Mouse (Mus musculus) 3T3-L1 (cell line): Measurements from ENCODE around the gene Bzw2.

Source experiments
- DNase-seq: peaks from one replicate; pipeline ENCODE4 v3.0.0-alpha.2; 2015; ENCODE audit warnings: low read depth, low spot score

Gene Bzw2

GRCm38 (mm10) chr12:36070231-36070630, 87.6 kb downstream of the Bzw2 start:
- DNase-seq = no peak

GRCm38 (mm10) chr12:36067538-36067937, 90.3 kb downstream of the Bzw2 start:
- no peak for DNase-seq

- no peak for DNase-seq
Measured at GRCm38 (mm10) chr12:36065911-36066310, 92.0 kb downstream of the Bzw2 start.

- no peak for DNase-seq
Measured at GRCm38 (mm10) chr12:36057699-36058098, 100.2 kb downstream of the Bzw2 start.

- no peak for DNase-seq
Measured at GRCm38 (mm10) chr12:36050276-36050675, 107.6 kb downstream of the Bzw2 start.

- DNase-seq = peak; percentile 32
Measured at GRCm38 (mm10) chr12:36047593-36047992, 110.3 kb downstream of the Bzw2 start.

- no peak for DNase-seq
Measured at GRCm38 (mm10) chr12:36046196-36046595, 111.7 kb downstream of the Bzw2 start.

- DNase-seq = no peak
Measured at GRCm38 (mm10) chr12:36044691-36045090, 113.2 kb downstream of the Bzw2 start.

- DNase-seq = no peak
Measured at GRCm38 (mm10) chr12:36042348-36042778, 115.5 kb downstream of the Bzw2 start, which contains the start of gene Tspan13. Gene Tspan13 (minus strand): TSS chr12:36042500.
